ENCODE assay signal across 8 mouse cellular contexts in the genomic region with DNA sequence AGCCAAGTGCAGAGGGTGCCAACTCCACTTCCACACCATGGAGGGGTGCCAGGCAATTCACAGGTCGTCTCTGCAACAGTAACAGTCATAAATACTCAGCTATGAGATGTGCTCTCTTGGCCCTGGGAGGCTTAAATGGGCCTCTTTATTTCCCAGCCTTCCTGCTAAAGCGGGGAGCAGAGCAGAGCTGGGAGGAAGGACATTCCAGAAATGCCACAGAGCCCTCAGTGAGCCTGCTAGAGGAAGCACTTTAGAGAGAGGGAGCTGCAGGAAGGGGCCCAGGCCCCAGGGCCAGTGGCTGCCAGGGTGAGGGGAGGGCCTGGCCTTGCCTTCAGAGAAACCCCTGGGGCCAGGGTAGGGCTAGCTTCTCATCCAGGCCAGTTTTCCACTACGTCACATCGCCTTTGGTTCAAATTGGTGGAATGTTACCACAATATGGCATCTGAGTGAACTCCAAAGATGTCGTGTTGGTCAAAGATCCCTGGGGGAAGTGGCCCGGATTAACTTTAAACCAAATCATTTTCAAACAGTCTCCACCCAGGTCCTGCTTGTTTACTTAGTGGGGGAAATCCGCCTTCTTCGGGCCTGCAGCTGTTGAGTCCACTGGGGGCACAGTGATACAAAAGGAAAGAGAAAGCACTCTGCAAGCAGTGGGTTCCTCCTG. TPM values are rescaled to one million over a fixed set of nuclear protein-coding genes. Genes with fewer than 3 reads are reported as not detected.
DNase-seq lines count a peak whose midpoint lies in the region; ATAC-seq and TF ChIP-seq lines count a peak whose summit lies in the region.

No protein-coding gene starts in this region.

- no peak for TF ChIP-seq CTCF in E14TG2a.4 (conservative IDR thresholded peaks at IDR 0.05; ENCODE audit: low read length)
- TF ChIP-seq CTCF in bone marrow, adult 2 months (IDR thresholded peaks at IDR 0.05; ENCODE audit: control insufficient read depth, insufficient read depth, low read length), result no peak

- peaks cover 7% of the 10 kb centered on the region for H3K27me3 ChIP-seq in E14TG2a.4 (ENCODE audit: insufficient read depth, low read length)
- H3K27me3 ChIP-seq in hindbrain, embryonic 12.5 days, result no peaks in the 10 kb centered on the region

- H3K4me3 ChIP-seq in E14TG2a.4 (replicated peaks; ENCODE audit: low read length), result peak overlapping the region; percentile 10; the same call in 1 of the 2 replicates
- H3K4me3 ChIP-seq in bone marrow, adult 2 months (replicated peaks; ENCODE audit: control insufficient read depth, low read depth, low read length), result no peak overlapping the region
- no peak overlapping the region for H3K4me3 ChIP-seq in hindbrain, embryonic 12.5 days

- peak; percentile 83 for DNase-seq in gastrocnemius, adult 18-20 months (ENCODE audit: low spot score)
- peak; percentile 29 for DNase-seq in liver
- DNase-seq in neural tube, embryonic 10.5 days (ENCODE audit: extremely low spot score, low spot score), result peak; percentile 53
- DNase-seq in left cerebral cortex, adult 11 months (ENCODE audit: low spot score), result no peak

- H3K4me1 ChIP-seq in E14TG2a.4 (replicated peaks; ENCODE audit: low read depth, low read length), result peaks cover 62% of the 10 kb centered on the region
- H3K4me1 ChIP-seq in bone marrow, adult 2 months (ENCODE audit: control insufficient read depth, insufficient read depth, low read length), result peaks cover 8% of the 10 kb centered on the region
- H3K4me1 ChIP-seq in hindbrain, embryonic 12.5 days, result peaks cover 17% of the 10 kb centered on the region

- H3K27ac ChIP-seq in bone marrow, adult 2 months (ENCODE audit: control insufficient read depth, insufficient read depth, low read depth, low read length, poor library complexity), result peak overlapping the region; percentile 77
- H3K27ac ChIP-seq in hindbrain, embryonic 12.5 days, result peak overlapping the region; percentile 64; the same call in 1 of the 2 replicates

- WGBS in bone marrow, adult 2 months, result 39% methylated on average over 8 of the region's 8 CpGs
- WGBS in hindbrain, embryonic 12.5 days, result 39% methylated on average over 8 of the region's 8 CpGs

- no peak for TF ChIP-seq POLR2A in bone marrow, adult 2 months (IDR thresholded peaks at IDR 0.05; ENCODE audit: borderline replicate concordance, control insufficient read depth, low read depth, low read length)

- no peak overlapping the region for H3K4me2 ChIP-seq in hindbrain, embryonic 12.5 days (replicated peaks)

- no peak for ATAC-seq in hindbrain, embryonic 12.5 days (ENCODE audit: low FRiP score)
- no peak for ATAC-seq in erythroid progenitor cell, adult 5-6 weeks (replicated peaks; ENCODE audit: low FRiP score, poor library complexity, severe bottlenecking)

- peaks cover 3% of the 10 kb centered on the region; the same call in 1 of the 2 replicates for H3K9me3 ChIP-seq in E14TG2a.4 (ENCODE audit: low read length)
- 0 out of 2 replicates have a peak, but pooled peaks cover 4% of the 10 kb centered on the region for H3K9me3 ChIP-seq in hindbrain, embryonic 12.5 days (replicated peaks)

- H3K36me3 ChIP-seq in E14TG2a.4 (ENCODE audit: insufficient read depth, low read length), result no peaks in the 10 kb centered on the region
- no peaks in the 10 kb centered on the region for H3K36me3 ChIP-seq in hindbrain, embryonic 12.5 days

- H3K9ac ChIP-seq in hindbrain, embryonic 12.5 days, result no peak overlapping the region

RNA-seq across cellular contexts. Expression of a gene that starts 24.2 kb away (rescaled TPM):
- polyA plus RNA-seq in bone marrow, adult 2 months (2011; ENCODE audit: insufficient read depth, insufficient read length, low replicate concordance, missing spikeins), result 16.7 and 24.1 TPM in 2 replicates
- total RNA-seq in gastrocnemius, adult 18-20 months (2021), result 10 to 100 TPM; 71.6 to 89.3 TPM
- 25.4 and 25.6 TPM in 2 replicates for polyA plus RNA-seq in hindbrain, embryonic 12.5 days (2016; fragmentation: Nextera tagmentation; extraction: Ambion mirVana)
- 51.9 and 55.8 TPM in 2 replicates for total RNA-seq in erythroid progenitor cell, adult 5-6 weeks (2015; ENCODE audit: low replicate concordance)
- total RNA-seq in erythroid progenitor cell, adult 5-6 weeks (2017; ENCODE audit: low replicate concordance), result 57.9 and 73.0 TPM in 2 replicates

RNA-seq across cellular contexts. Expression of a gene that starts 59.8 kb away (rescaled TPM):
- 9.1 and 9.9 TPM in 2 replicates for polyA plus RNA-seq in bone marrow, adult 2 months (2011; ENCODE audit: insufficient read depth, insufficient read length, low replicate concordance, missing spikeins)
- 100 to 1,000 TPM; 143 to 161 TPM for total RNA-seq in gastrocnemius, adult 18-20 months (2021)
- 65.9 and 75.6 TPM in 2 replicates for polyA plus RNA-seq in hindbrain, embryonic 12.5 days (2016; fragmentation: Nextera tagmentation; extraction: Ambion mirVana)
- 29.6 and 47.8 TPM in 2 replicates for total RNA-seq in erythroid progenitor cell, adult 5-6 weeks (2015; ENCODE audit: low replicate concordance)
- 19.9 and 33.5 TPM in 2 replicates for total RNA-seq in erythroid progenitor cell, adult 5-6 weeks (2017; ENCODE audit: low replicate concordance)
